Comparison of ENCODE assay signal across 8 mouse cellular contexts in genomic region chr5:31696971-31697643, GRCm38 (mm10). TPM values are rescaled to one million over a fixed set of nuclear protein-coding genes. Genes with fewer than 3 reads are reported as not detected.
DNase-seq lines count a peak whose midpoint lies in the region; ATAC-seq and TF ChIP-seq lines count a peak whose summit lies in the region.

Gene Rbks, minus strand, starts transcription at chr5:31697627.

- peak within 1 kb of the TSS; percentile 83 for H3K4me3 ChIP-seq in kidney, adult 2 months (ENCODE audit: insufficient read depth, low read depth, low read length)
- H3K4me3 ChIP-seq in forebrain, postnatal 0 days (ENCODE audit: low read depth, low read length), result peak within 1 kb of the TSS; percentile 76
- H3K4me3 ChIP-seq in liver, embryonic 16.5 days (ENCODE audit: low read depth, low read length), result peak within 1 kb of the TSS; percentile 75

- H3K27me3 ChIP-seq in kidney, adult 2 months (replicated peaks; ENCODE audit: control insufficient read depth, insufficient read depth, low read length), result no peaks in the 10 kb centered on the region
- H3K27me3 ChIP-seq in forebrain, postnatal 0 days (ENCODE audit: insufficient read depth, low read length), result no peaks in the 10 kb centered on the region
- H3K27me3 ChIP-seq in liver, embryonic 16.5 days (ENCODE audit: control insufficient read depth, insufficient read depth, low read depth, low read length), result no peaks in the 10 kb centered on the region

- H3K4me2 ChIP-seq in forebrain, postnatal 0 days (ENCODE audit: low read depth), result peak within 1 kb of the TSS; percentile 88
- peak within 1 kb of the TSS; percentile 81 for H3K4me2 ChIP-seq in liver, embryonic 16.5 days (ENCODE audit: low read depth, low read length)

- peak; percentile 23 for DNase-seq in kidney, adult 2 months
- no peak for DNase-seq in kidney, adult 18-20 months
- peak; percentile 52 for DNase-seq in R1 (ENCODE audit: low read depth, low spot score)
- DNase-seq in forebrain, postnatal 0 days, result no peak
- no peak for DNase-seq in frontal cortex, postnatal 10 days (ENCODE audit: low spot score in 2 of 2)
- no peak for DNase-seq in frontal cortex, adult 2 months (ENCODE audit: extremely low spot score in 1 of 2, low spot score in 1 of 2)
- DNase-seq in retina, postnatal 1 day, result no peak

- H3K36me3 ChIP-seq in kidney, adult 2 months (ENCODE audit: control insufficient read depth, insufficient read depth, low read length), result no peaks in the 10 kb centered on the region
- no peaks in the 10 kb centered on the region for H3K36me3 ChIP-seq in forebrain, postnatal 0 days (ENCODE audit: insufficient read depth)
- no peaks in the 10 kb centered on the region for H3K36me3 ChIP-seq in liver, embryonic 16.5 days (ENCODE audit: control insufficient read depth, insufficient read depth)

- peak within 1 kb of the TSS; percentile 96 for H3K27ac ChIP-seq in kidney, adult 2 months (ENCODE audit: insufficient read depth, low read depth, low read length)
- peak within 1 kb of the TSS; percentile 92 for H3K27ac ChIP-seq in forebrain, postnatal 0 days (ENCODE audit: low read depth, low read length)
- H3K27ac ChIP-seq in liver, embryonic 16.5 days (ENCODE audit: low read length), result peak within 1 kb of the TSS; percentile 95

- no peak for TF ChIP-seq POLR2A in kidney, adult 2 months (IDR thresholded peaks at IDR 0.05; ENCODE audit: low read depth, low read length)

- H3K9me3 ChIP-seq in forebrain, postnatal 0 days (ENCODE audit: low read length), result no peaks in the 10 kb centered on the region
- H3K9me3 ChIP-seq in liver, embryonic 16.5 days (replicated peaks; ENCODE audit: control insufficient read depth, low read length), result no peaks in the 10 kb centered on the region

- 3% methylated on average over 18 of the region's 18 CpGs for WGBS in kidney, adult 2 months
- WGBS in forebrain, postnatal 0 days, result 8% methylated on average over 18 of the region's 18 CpGs
- 5% methylated on average over 18 of the region's 18 CpGs for WGBS in liver, embryonic 16.5 days (ENCODE audit: insufficient replicate concordance)

- peak within 1 kb of the TSS; percentile 77 for H3K9ac ChIP-seq in forebrain, postnatal 0 days
- H3K9ac ChIP-seq in liver, embryonic 16.5 days (ENCODE audit: low read depth, low read length), result peak within 1 kb of the TSS; percentile 73

- peaks cover 3% of the 10 kb centered on the region; the same call in 1 of the 2 replicates for H3K4me1 ChIP-seq in kidney, adult 2 months (ENCODE audit: control insufficient read depth, insufficient read depth, low read length)
- peaks cover 4% of the 10 kb centered on the region; the same call in 1 of the 2 replicates for H3K4me1 ChIP-seq in forebrain, postnatal 0 days (ENCODE audit: insufficient read depth)
- peaks cover 10% of the 10 kb centered on the region for H3K4me1 ChIP-seq in liver, embryonic 16.5 days (ENCODE audit: control insufficient read depth, low read depth, low read length)

- TF ChIP-seq CTCF in kidney, adult 2 months (conservative IDR thresholded peaks at IDR 0.05; ENCODE audit: insufficient read depth, insufficient read length, low read depth, low read length), result no peak
- no peak for TF ChIP-seq CTCF in forebrain, postnatal 0 days (IDR thresholded peaks at IDR 0.05; ENCODE audit: low read depth)

- no peak for ATAC-seq in forebrain, postnatal 0 days
- no peak for ATAC-seq in liver, embryonic 16.5 days (ENCODE audit: low read depth)

RNA-seq across cellular contexts. Expression of gene Rbks, which starts in this region (rescaled TPM):
- polyA plus RNA-seq in kidney, adult 2 months (2012; rRNA removed), result 15.7 and 16.4 TPM in 2 replicates
- total RNA-seq in forebrain, postnatal 0 days (2014; rRNA removed), result 0.90 and 2.2 TPM in 2 replicates
- polyA plus RNA-seq in forebrain, postnatal 0 days (2015; fragmentation: Nextera tagmentation; extraction: Ambion mirVana), result 2.3 and 3.4 TPM in 2 replicates
- 17.6 and 18.1 TPM in 2 replicates for polyA plus RNA-seq in liver, embryonic 16.5 days (2015; fragmentation: Nextera tagmentation; extraction: Ambion mirVana)
- 3.1 and 3.6 TPM in 2 replicates for polyA plus RNA-seq in frontal cortex, adult 2 months (2012; rRNA removed)

Comparison
In these comparisons a context has a peak if more than half of its experiments do, and no peak if none do; other contexts are left out.
1. DNase-seq: peak in kidney, adult 2 months (single experiment) and R1 (single experiment); none in kidney, adult 18-20 months (single experiment), forebrain, postnatal 0 days (single experiment), frontal cortex, postnatal 10 days (0 of 2), frontal cortex, adult 2 months (0 of 2) and retina, postnatal 1 day (single experiment).
2. Peak in every context shown above with its lines, with median percentiles within 50 percentile points of each other: H3K27ac ChIP-seq and H3K4me3 ChIP-seq.